Mouse (Mus musculus) adrenal gland, postnatal 10 days (tissue): ENCODE measurements around the gene Mgst3. TPM values are rescaled to one million over a fixed set of nuclear protein-coding genes. Genes with fewer than 3 reads are reported as not detected.
"Not testable (repeated sequence)": the region's sequence is repeated elsewhere in the genome, so short reads cannot be mapped to it uniquely, and the experiment has no call there.

Experiments used
- DNase-seq: peaks from one replicate; pipeline ENCODE4 v3.0.0; 2021; ENCODE audit warnings: mixed read lengths
- microRNA-seq: library from miRNA; unstranded; fragments of <30 nt; microRNA quantifications from one replicate; pipeline ENCODE4 v1.2.0, GENCODE M21; 2021
- total RNA-seq, 2 experiments: library from RNA; stranded (reverse); gene quantifications; 2 replicates each; pipeline ENCODE4 v1.2.3; 2021

The Mgst3 gene
- total RNA-seq, 2 experiments from 2014 or later = 63.5 to 71.5 TPM

DNA sequence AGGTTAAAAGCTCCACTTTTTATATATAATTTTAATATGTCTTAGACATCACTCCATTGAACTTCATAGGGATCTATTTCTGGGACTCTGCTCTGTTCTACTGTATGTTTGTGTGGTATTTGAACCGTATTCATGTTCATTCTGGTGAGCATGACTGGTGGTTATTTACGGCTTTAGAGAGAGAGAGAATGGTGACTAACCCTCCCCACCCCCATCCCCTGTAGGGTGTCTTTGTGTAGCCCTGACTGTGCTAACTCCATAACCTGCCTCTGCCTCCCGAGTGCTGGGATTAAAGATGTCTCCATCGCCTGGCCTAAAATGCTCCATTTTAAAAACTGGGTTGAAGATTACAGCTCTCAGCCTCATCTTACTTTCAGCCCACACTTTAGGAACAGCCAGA is 33.4 kb downstream of the Mgst3 start:
- no peak for DNase-seq

DNA sequence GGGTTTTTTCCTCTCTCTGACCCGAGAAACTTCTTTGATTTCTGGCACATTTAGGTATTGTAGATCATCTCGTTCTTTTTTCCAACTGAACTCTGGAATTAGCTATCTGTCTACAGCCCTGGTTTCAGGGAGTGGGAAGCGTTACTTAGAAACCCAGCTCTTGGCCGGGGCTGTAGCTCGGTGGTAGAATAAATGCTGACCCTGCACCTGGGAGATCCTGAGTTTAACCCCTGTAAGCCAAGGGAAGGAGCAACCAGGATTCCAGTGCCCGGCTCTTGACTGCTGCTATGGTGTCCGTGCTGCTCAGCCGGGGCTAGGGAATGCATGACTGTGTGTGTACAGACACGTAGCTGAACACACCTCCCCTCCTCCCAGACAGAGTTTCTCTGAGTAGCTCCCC is 34.9 kb downstream of the Mgst3 start:
- no peak for DNase-seq

DNA sequence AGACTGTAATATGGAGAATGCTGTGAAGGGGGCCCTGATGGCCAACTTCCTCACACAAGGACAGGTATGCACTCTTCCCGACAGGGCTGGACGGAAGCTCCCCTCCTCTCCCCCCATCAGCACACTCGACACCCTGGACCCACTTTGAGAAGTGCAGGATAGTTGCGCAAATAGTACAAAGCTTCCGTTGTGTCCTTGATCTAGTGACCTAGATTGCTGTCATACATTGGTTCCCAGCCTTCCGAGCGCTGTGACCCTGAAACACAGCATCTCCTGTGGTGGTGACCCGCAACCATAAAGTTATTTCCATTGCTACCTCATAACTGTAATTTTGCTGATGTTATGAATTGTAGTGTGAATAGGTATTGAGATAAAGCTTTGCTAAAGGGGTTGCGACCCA is 36.3 kb downstream of the Mgst3 start:
- no peak for DNase-seq

DNA sequence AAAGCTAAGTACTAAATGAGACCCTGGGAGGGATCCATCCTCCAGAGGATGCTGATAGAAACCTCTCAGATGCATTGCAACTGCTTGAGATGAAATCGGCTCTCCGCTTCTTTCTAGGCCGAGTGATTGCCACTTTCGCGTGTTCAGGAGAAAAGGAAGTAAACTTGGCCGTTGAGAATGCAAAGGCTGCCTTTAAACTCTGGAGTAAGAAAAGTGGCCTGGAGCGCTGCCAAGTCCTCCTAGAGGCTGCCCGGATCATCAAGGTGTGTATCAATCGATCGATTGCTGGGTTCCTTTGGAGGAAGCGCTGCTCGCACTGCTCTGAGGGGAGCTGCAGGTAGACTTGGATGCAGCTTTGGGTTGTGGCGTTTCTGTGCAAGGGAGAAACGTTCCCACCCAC is 41.2 kb downstream of the Mgst3 start:
- DNase-seq = no peak

DNA sequence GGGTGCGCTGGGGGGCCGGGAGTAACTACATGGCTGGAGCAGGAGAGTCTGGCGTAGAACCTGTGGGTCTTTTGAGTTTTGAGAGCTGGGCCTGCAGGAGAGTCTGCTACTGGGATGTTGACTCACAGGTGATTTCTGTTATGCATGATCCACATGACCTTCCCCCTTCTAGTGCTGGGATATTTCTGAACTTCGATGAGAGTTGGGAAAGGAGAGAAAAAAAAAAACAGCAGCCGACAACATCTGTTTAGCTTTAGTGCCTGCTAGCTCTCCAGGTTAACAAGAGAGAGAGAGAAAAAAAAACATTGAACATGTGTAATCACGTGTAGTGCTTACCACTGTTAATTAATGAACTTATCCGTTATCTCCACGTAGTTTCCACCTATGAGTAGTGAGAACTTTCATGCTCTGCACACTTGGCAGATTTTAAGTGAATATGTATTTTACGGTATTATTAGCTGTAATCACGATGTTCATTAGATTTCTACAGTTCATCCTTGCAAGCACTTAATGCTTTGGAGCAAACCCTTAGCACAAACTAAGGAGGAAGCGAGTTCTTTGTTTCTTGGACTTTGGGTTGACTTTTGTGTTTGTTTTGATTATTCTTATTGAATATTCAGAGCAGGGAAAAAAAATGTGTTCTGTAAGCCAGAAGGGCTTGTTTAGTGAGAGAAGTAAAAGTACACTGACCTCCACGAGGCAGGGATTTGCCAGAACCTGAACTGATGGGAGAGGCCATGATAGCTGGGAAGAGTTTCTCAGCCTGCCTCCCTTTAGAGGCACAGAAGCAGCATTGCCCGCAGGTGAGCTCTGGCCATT is 42.8 kb downstream of the Mgst3 start:
- no peak for DNase-seq

DNA sequence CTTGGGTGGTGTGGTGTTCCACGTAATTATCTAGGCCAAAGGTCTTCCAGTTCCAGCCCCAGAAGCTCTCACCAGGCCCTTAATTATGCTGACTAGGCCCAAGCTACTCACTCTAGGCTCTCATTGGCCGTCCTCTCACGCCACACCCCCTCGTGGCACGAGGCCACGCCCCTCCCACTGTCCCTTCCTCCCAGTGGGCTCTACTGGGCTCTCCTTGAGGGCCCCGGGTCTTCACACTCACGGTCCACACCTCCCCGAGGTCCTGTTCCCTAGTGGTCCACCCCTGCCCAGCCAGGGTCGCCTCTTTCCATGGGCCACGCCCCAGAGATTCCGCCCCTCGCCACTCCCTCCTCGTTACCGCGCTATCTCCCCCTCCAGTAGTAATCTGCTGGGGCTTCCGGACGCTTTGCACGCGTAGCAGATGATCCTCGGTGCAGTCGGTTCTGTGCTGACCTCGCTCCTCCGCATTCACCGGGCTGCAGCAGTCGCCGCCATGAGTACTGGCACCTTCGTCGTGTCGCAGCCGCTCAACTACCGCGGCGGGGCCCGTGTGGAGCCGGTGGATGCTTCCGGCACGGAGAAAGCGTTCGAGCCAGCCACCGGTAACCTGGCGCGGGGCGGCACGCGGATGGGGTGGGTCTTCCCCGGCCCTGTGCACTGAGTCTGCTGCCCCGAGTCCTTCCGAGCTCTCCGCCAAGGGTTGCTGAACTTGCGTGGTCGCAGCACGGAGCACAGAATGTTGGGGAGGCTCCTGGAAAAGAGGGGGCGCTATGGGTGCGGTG is 43.6 kb downstream of the Mgst3 start, which contains the start of gene Aldh9a1:
Aldh9a1 (plus strand) TSS at position 177 of the 782 bp plus-strand sequence.
- DNase-seq = peak; percentile 95

DNA sequence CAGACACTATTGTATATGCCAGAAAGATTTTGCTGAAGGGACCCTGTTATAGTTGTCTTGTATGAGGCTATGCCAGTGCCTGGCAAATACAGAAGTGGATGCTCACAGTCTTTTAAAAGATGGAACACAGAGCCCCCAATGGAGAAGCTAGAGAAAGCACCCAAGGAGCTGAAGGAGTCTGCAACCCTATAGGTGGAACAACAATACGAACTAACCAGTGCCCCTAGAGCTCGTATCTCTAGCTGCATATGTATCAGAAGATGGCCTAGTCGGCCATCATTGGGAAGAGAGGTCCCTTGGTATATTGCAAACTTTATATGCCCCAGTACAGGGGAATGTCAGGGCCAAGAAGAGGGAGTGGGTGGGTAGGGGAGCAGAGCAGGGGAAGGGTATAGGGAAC is 44.4 kb downstream of the Mgst3 start:
- not testable (repeated sequence) for DNase-seq

DNA sequence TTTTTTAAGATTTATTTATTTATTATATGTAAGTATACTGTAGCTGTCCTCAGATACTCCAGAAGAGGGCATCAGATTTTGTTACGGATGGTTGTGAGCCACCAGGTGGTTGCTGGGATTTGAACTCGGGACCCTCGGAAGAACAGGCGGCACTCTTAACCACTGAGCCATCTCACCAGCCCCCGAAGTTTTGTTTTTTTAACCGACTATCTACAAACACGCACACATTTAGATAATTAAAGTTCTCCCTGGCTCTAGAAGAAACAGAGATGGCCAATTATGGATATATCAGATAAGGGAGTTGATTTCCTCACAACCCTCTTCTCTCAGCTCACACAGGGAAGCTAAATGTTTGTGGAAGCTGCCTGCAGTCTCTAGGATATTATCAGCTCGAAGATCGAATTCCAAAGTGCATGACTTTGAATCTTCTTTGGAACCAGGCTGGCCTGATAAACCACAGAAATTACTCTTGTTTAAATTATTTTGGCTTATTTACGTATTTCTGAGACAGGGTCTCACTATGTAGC is 47.6 kb downstream of the Mgst3 start:
- not testable (repeated sequence) for DNase-seq

DNA sequence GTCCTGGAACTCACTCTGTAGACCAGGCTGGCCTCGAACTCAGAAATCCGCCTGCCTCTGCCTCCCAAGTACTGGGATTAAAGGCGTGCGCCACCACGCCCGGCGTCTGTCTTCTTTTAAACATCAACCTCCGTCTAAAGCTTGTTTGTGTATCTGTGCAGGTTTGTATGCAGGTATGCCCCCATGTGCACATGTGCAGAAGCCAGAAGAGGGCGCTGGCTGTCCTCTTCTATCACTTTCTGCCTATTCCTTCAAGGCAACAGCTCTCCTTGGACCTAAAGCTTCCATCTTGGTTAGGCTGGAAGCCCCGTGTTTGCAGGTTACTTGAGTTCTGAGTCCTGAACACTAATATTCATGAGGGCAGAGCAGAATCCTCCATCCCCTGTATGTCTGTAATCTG is 50.8 kb downstream of the Mgst3 start:
- no peak for DNase-seq

DNA sequence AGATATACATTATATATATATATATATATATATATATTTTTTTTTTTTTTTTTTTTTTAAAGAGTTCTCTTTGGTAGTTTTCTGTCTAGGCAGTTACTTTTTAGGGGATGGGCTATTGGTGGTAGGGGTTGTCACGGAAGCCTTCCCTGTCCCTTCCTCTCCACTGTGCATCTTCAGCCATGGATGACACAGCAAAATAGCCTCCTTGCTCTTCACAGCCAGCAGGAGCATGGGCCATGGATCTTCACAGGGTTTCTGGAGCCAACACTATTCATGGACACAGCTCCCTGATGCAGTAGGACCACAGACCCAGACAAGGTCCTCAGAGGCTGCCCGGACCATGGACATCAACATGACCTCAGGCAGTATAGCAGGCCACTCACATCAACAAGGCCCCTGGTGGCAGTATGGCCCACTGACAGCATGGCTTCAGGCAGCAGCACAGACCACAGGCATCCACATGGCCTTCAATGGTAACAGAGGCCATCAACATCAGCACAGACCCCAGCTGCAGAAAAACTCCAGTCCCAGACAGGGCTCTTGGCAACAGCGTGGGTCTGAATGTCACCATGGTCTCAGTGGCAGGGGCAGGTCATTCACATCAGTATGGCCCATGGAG is 52.6 kb downstream of the Mgst3 start:
- no peak for DNase-seq

DNA sequence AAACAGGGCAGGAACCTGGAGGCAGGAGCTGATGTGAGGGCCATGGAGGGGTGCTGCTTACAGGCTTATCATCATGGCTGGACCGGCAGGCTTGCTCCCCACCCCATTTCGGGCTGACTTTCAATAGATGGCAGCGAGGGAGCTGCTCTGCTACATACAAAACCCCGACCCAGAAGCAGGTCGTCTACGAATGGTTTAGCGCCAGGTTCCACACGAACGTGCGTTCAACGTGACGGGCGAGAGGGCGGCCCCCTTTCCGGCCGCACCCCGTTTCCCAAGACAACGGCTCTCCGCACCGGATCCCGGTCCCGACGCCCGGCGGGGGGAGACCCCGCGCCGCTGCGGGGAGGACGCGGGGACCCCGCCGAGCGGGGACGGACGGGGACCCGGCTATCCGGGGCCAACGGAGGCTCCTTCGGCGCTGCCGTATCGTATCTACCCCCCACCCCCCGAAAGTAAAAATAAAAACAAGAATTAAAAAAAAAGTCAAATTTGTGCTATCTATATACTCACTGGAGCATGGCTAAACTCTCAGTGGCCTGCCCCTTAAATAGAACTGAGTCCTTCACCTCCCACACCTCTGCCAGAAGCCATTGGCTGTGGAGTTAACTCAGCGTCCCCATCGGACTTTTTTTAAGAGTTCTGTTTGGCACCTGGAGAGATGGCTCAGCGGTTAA is 53.4 kb downstream of the Mgst3 start:
- no peak for DNase-seq

DNA sequence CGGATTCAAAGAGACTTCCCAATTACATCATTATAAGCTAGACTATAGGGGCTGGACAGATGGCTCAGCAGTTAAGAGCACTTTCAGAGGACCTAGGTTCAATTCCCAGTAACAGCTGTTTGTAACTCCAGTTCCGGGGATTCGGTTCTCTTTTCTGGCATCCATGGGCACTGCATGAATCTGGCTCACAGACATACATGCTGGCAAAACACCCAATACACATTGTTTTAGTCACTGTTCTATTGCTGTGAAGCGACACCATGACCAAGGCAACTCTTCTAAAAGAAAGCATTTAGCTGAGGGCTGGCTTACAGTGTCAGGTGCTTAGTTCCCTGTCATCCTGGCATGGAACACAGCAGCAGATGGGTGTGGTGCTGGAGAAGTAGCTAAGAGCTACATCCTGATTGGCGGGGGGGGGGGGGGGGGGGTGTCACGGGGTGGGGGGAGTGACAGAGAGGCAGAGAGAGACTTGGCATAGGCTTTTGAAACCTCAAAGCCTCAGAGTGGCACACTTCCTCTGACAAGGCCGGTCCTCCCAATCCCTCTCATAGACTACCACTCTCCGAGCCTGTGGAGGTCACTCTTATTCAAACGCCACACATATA is 54.4 kb downstream of the Mgst3 start:
- DNase-seq = no peak

DNA sequence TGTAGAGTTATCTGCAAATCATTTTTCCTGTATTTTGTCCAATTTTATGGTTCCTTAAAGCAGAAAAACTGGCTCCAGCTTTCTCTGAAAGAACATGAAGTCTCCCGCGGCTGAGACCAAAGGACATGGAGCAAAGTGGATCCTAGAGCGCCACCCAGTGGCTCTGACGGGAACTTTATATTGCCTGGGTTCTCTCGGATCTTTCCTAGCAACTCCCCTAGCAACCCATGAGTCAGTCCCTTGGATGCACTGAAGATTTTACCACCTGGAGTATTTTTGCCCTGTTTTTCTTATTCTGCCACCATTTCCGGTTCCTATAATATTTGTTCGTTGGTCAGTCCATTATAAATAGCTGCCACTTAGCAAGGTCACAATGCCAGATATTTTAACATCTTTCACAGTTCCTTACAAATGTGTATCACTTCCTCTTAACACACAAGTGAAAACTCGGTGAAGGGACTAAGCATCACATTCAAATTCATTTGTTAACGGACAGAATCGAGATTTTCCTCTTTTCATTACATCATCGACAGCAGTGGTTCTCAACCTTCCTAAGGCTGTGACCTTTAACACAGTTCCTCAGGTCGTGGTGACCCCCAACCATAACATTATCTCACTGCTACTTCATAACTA is 56.1 kb downstream of the Mgst3 start:
- peak; percentile 90 for DNase-seq

DNA sequence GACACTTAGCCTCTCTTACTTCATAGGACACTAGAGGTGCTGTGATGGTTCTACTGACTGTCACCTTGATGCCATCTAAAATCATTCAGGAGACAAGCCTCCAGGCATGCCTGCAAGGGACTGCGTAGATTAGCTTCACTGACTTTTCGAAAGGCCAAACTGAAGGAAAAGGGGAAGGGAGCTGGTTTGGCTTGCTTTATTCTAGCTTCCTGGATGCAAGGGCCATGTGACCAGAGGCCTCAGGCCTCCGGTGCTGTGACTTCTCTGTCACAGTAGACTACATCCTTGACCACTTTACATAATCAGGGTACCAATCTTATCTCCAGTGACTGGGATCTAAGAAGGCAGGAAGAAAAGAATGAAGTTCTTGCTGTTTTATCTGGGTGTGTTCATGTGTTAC is 57.2 kb downstream of the Mgst3 start:
- DNase-seq = no peak

DNA sequence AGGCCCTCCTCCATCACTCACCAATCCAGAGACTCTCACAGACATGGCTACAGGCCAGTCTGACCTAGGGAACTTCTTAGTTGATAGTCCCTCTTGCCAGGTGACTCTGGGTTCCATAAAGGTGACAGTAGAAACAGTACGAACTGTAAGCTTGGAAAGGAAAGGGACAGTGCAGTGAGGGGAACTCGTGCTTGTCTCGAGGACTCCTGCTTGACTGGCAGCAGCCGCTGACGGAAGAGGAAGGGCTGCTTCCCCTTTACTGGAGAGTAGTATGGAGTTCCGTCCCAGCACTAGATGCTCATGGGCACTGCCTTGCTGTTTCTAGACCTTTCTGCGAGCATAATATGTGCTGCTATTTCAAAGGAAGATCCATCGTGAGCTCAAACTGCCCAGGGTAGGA is 62.5 kb downstream of the Mgst3 start:
- DNase-seq = no peak

DNA sequence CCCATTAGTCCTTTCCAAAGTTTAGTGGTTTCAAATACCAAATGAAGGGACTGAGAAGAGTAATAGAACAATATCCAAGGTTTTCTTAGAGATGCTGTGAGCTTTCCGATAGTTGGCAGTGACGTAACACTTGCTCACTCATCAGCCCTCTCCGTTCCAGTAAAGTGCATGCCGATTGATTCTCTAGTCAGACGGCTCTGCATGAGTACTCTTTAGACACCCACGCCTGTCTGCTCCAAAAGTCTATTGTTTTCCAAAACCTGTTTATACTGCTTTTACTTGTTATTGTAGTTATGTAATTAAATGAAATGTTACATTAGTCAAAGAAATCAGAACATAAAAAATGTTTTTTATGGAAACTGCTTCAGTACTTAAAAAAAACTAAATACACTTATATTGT is 64.9 kb downstream of the Mgst3 start:
- DNase-seq = no peak

Small RNAs within 50 kb of the gene (microRNA-seq; reads per million reads assigned to microRNA genes)
- gene Gm25911 = not detected

Other genes starting within 250 kb of the Mgst3 start
- gene Uck2, start 108.5 kb downstream of the Mgst3 start, total RNA-seq = 10 to 100 TPM; 51.6 to 53.4 TPM
- 100 to 1,000 TPM; 107 to 109 TPM for gene Tmco1, start 85.5 kb downstream of the Mgst3 start, total RNA-seq
- gene Aldh9a1, start 43.9 kb downstream of the Mgst3 start, total RNA-seq = 10 to 100 TPM; 63.5 to 65.6 TPM
- gene Lrrc52, start 72.9 kb upstream of the Mgst3 start, total RNA-seq = under 1 TPM; 0.27 to 0.69 TPM
- 10 to 100 TPM; 19.2 to 28.1 TPM for gene Rxrg, start 204.5 kb upstream of the Mgst3 start, total RNA-seq